Mouse (Mus musculus): ENCODE results near the gene Gm17535.
"Not testable (repeated sequence)": the region's sequence is repeated elsewhere in the genome, so short reads cannot be mapped to it uniquely, and the experiment has no call there.

DNA sequence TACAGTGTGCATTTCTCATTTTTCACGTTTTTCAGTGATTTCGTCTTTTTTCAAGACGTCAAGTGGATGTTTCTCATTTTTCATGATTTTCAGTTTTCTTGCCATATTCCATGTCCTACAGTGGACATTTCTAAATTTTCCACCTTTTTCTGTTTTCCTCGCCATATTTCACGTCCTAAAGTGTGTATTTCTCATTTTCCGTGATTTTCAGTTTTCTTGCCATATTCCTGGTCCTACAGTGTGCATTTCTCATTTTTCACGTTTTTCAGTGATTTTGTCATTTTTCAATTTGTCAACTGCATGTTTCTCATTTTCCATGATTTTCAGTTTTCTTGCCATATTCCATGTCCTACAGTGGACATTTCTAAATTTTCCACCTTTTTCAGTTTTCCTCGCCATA lies at the start of gene Gm17535:
- TF ChIP-seq POLR2A (IDR thresholded peaks at IDR 0.05; ENCODE audit: extremely low read depth, insufficient read depth, low read length); CTCF (IDR thresholded peaks at IDR 0.05; ENCODE audit: low read depth, low read length): not testable (repeated sequence)

Measured in liver, adult 2 months (tissue).